Mouse (Mus musculus) left cerebral cortex, postnatal 4 days (tissue): Measurements from ENCODE around the gene 9530003J23Rik. TPM values are rescaled to one million over a fixed set of nuclear protein-coding genes. Genes with fewer than 3 reads are reported as not detected.
A peak's percentile ranks its signal among the peaks of the same experiment; 100 is the strongest.
"Not testable (repeated sequence)": the region's sequence is repeated elsewhere in the genome, so short reads cannot be mapped to it uniquely, and the experiment has no call there.

Experiments used
- DNase-seq: peaks from one replicate; pipeline ENCODE4 v3.0.0-alpha.2; 2022
- intact Hi-C: fragments of 180-260 bp; cut with DNase I; formaldehyde crosslinking; loops from one replicate; pipeline ENCODE4 v1.15.1; 2025
- total RNA-seq, 2 experiments: library from RNA; stranded (reverse); gene quantifications; 2 replicates each; pipeline ENCODE4 v1.2.3; 2021

The 9530003J23Rik gene
- total RNA-seq, 2 experiments from 2014 or later: not detected

DNA sequence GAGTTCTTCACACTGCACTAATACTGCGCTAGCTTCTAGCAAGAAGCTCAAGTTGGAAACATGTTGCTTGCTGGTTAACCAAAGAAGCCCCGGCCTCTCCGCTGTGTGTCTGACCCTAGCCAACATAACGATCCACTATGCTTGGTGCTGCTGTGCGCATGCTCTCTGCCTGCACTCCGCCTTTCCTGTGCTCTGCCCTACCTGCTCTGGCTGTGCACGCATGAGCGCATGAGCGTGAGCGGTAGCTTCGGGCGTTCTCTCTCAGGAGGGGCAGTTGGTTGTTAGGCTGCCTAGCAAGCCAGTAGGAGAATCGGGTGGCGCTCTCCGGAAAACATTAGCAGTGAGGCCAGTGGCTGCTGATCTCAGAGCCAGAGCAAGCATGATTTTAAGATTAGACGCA is 8.7 kb downstream of the 9530003J23Rik start:
- intact Hi-C loops: loop anchor here (10.0 kb wide), 2 partner anchors 205 to 445 kb away; no protein-coding TSS in a partner anchor
- no peak for DNase-seq

DNA sequence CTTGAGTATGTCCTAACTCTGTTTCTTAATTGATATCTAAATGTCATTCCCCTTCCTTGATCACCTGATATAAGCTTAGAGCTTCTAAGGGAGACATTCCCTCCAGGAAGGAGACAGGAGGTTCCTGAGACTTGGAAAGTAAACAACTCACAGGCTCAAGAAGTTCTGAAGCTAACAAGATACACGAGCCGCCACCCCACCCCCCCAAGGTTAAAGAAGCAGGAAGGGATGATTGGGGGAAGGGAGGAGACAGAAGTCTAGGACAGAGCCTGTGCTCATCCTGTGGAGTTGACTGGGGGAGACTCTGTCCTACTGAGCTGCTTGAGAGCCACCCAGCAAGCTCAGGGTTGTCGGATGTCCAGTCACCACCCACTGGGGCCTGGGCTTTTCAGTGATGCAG is 12.5 kb downstream of the 9530003J23Rik start:
- intact Hi-C loops: loop anchor here (10.0 kb wide), 2 partner anchors 209 to 449 kb away; no protein-coding TSS in a partner anchor
- DNase-seq: no peak

DNA sequence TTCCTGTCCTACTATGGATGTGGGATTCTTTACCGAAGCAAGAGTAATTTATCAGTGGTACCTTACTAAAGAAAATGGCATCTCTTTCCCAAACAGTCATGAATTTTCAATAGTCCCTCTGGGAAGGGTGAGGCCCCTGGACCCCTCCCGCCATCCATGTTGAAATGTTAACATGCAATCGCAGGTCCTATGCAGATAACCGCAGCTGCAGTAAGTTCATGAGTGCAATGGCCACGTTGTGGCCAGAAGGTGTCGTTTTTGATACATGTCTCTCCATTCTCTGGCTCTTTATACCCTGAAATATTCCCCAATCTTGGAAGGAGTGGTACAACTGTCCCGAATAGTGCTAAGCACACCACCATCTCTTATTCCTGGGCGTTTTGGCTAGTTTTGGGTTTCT is 13.4 kb downstream of the 9530003J23Rik start:
- intact Hi-C loops: loop anchor here (10.0 kb wide), 2 partner anchors 210 to 450 kb away; no protein-coding TSS in a partner anchor
- DNase-seq: no peak

DNA sequence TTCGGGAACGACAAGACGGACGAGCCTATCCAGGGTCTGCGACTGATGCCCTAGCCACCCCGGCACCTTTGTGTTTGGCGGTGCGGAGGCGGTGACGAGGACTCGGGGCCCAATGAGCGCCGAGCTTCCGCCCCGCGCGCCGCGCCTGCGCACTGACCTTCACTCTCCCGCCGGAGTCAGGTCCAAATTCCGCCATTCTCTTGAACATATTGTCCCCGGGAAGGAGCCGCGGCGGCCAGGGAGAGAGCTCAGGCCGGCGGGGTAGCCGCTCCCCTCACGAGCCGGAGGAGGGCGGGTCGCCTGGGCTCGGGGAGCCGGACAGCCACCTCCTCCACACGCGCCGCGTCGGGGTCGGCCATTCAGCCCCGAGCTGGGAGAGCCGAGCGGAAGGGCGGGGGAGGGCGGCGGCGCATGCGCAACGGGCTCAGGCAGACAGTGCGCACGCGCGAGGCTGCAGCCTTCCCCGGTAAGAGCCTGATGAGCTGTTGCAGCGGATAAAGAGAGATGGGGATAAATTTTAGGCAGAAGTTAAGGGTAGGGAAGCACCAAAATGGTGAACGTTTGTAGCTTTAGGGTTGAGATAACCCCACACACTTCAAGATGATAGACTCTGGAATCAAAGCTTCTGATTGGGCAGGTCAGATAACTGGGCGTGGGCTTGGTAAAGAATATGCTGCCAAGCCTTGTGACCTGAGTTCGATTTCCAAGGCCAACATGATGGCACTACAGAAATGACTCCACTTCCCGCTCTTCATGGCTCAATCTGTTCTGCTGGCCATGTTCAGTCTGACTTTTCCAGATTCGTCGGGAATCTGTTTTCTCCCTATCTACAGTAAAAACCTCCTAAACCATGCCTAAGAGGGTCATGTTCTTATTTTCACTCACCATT is 14.2 kb downstream of the 9530003J23Rik start, which contains the start of gene Yeats4:
TSS of gene Yeats4 (minus strand) at position 406 of the 889 bp plus-strand sequence.
- intact Hi-C loops: loop anchor here (10.0 kb wide), 2 partner anchors 210 to 450 kb away; no protein-coding TSS in a partner anchor
- peak; percentile 96 for DNase-seq

DNA sequence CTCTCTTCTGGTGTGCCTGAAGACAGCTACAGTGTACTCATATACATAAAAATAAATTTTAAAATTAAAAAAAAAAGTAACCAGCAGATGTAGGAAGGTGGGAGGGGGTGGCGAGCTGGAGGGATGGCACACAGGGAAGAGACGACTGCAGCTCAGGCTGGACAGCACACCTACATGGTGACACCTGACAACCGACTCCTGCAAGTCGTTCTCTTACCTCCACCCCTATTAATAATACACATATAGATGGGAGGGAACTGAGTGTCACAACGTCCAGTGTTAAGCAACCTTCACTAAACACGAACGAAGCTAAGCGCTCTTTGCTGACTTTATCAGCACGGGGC is 14.8 kb downstream of the 9530003J23Rik start:
- intact Hi-C loops: loop anchor here (10.0 kb wide), 2 partner anchors 211 to 451 kb away; no protein-coding TSS in a partner anchor
- no peak for DNase-seq

DNA sequence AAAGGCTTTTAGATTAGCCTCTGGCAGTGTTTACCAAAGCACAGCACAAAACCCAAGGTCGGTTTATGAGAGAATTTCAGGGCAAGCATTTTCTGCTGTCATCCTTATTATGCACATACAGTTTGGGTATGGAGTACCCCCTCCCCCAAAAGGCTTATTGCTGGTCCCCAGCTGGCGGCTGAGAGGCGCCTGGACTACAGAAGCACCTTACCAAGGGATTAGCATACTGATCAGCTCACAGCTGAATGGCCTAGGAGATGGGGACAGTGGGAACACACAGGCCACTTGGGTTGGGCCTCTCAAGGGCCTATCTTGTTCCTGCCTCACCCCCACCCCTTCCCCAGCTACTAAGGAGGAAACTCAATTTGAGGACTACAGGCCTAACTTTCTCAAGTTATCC is 15.7 kb downstream of the 9530003J23Rik start:
- DNase-seq: no peak
- intact Hi-C loops: loop anchor here (10.0 kb wide), 2 partner anchors 212 to 452 kb away; no protein-coding TSS in a partner anchor

DNA sequence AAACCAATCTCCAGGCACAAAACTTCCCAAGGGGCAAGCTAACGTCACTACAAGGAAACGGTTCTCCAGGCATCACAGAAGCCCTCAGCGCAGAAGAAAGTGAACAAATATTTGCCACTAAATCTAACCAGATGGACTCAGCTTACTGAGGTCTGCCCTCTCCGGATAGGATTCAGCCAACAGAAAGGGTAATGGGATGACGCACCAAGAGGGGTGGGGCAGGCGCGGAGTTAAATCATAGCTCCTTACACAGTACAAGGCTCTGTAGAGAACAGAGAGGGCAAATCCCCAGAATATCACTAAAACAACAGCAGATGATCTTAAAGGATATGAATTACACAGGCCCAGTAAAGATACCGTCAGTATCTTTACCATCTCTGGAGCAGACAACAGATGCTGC is 20.2 kb downstream of the 9530003J23Rik start:
- no peak for DNase-seq
- intact Hi-C loops: no loop called here

DNA sequence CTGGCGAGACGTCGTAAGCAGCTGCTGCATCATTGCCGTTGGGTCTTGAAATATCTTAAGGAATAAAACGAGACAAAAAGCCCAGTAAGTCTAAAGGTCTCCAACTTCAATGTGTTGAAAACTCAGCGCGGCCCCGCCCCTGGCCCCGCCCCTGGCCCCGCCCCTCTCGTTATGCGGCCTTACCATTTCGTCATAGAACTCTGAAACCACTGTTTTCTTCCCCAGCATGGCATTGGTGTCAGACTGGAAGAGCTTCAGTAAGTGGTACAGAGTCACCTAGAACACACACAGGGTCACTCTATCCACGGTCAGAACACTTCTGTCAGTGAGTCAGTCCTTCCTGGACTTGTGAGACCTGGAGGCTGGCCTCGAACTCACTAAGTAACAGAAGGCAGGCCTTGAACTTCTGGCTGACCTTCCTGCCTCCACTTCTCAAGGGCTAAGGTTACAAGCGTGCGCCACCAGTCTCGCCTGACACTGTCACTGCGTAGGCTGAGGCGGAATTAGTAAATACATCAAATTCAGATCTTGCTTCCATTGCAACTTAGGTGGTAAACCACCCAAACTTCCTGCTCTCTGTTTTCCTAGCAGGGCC is 21.2 kb downstream of the 9530003J23Rik start:
- no peak for DNase-seq
- intact Hi-C loops: no loop called here

DNA sequence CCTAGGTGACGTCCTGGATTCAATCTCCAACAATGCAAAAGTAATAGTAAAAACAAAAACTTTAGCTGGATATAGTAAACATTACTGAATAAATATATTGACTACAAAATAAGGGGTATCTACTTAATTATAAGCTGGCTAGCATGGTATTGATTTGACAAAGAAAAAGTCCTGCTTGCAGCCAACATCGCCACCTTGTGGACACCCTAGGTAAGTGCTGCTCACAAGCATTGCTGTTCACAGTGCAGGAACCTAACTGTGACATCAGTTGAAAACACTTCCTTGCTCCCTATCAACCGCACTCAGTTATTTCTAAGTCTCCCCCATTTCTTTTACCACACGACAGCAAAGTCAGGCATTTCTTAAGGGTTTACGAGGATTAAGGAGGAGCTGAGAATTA is 21.7 kb downstream of the 9530003J23Rik start:
- peak; percentile 40 for DNase-seq
- intact Hi-C loops: no loop called here

DNA sequence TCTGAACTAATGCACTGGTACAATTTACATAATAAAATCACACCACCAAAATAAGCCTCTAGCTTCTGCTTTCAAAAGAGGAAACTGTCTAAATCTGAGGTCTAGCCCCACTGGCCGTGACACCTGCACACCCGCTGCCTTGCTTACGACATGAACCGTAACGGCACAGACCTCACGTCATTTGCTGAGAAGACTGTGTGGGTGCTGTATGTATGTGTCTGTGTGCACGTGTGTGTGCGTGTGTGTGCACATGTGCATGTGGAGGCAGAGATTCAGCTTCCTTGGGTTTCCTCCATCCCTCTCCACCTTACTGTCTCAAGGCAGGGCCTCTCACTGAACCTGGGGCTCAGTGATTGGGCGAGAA is 22.4 kb downstream of the 9530003J23Rik start:
- no peak for DNase-seq
- intact Hi-C loops: no loop called here

DNA sequence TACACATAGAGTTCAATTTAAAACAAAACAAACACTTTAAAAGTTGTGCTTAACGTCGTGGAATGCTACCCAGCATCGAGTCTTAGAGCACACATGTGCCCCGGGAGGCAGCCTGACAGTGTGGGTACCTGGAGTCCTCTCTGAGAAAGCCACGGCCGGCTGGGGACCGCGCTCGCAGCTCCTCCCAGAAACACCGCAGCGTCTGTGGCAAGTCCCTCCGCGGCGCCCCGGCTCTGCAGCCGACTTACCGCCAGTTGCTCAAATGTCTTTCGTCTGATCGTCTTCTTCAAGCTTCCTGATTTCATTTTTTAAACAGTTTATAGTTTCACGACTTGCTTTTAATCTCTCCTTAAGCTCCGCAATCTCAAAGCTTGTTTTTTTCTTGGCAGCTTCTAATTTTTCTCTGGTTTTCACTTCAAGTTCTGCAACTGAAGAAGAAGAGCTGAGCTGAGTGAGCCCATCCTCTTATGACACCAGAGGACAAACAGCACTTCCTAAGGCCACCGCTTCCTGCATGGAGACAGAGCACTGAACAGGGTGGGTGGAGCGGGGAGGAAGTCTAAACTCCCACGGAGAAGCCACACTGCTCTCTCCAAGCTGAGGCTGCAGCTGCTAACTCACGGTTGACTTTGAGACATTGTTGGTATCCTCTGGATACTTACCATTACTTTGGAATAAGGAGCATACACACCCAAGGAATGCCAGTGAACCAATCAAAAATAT is 22.9 kb downstream of the 9530003J23Rik start:
- intact Hi-C loops: no loop called here
- no peak for DNase-seq

DNA sequence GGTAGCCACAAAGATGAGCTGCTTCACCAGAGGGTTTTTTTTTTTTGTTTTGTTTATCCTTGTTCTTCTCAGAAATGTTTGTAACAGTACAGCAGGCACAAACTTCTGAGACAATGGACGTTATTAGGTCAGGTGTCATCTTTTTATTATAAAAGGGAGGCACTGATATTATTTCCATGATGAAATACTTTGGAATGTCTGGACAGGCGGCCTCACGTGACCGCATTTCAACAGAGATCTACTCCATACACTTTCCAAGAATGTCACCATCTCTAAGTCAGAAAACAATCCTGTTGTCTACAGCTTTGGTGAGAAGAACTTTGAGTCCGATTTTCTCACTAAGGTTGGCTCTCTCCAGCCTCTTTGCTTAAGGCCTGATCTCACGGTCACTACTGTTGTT is 27.5 kb downstream of the 9530003J23Rik start:
- DNase-seq: no peak

DNA sequence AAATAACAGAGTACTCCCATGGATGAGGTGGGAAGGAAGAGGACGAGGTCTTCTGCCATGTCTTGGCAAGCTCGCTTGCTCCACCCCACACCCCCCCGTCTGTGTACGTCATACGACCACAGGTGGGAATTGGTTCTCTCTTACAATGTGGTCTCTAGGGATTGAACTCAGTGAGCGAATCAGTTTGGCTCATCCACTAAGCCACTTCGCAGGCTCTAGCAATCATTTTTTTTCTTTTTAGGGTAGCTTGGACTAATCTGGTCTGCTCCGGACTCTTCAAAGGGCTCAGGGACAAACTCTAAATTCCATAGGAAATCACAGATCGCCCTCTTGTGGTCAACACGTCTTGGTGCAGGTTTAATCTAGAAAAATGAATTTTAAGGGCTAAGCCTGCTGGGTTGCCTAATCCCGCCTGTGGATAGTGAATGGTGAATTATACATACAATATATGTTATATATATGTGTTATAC is 29.0 kb downstream of the 9530003J23Rik start:
- intact Hi-C loops: loop anchor here (5.0 to 10.0 kb wide), 2 partner anchors 55 to 127 kb away; no protein-coding TSS in a partner anchor
- DNase-seq: no peak

More for the DNA sequence above, 27.5 kb downstream of the 9530003J23Rik start:
- intact Hi-C loops: loop anchor here (5.0 kb wide), 1 partner anchor 149 kb away; the partner anchor contains the start of gene Cct2

DNA sequence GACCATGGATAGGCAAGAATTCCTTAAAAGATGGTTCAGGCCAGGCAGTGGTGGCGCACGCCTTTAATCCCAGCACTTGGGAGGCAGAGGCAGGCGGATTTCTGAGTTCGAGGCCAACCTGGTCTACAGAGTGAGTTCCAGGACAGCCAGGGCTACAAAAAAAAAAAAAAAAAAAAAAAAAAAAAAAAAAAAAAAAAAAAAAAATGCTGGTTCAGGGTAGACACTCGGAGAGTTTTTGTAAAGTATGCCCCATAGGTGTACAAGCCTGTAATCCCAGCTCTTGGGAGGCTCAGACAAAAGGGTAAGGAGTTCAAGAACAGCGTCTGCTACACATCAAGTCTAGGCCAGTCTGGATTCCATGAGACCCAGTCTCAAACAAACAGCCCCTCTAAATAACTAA is 29.7 kb downstream of the 9530003J23Rik start:
- DNase-seq: not testable (repeated sequence)
- intact Hi-C loops: loop anchor here (5.0 to 10.0 kb wide), 2 partner anchors 54 to 126 kb away; no protein-coding TSS in a partner anchor

DNA sequence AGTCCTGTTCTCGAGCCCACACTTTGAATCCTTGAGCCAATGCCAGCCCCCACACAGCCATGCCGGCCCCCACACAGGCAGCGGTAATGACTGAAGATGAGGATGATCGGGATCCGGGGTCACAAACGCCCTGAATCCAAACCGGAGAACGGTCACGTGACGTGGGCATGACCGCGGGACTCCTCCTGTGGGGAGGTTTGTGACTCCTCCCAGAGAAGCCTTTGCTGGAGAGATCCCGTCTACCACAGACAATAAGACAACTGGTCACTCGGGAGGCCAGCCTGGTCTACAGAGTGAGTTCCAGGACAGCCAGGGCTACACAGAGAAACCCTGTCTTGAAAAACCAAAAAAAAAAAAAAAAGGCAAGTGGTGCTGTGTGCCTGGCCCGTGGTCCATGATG is 30.3 kb downstream of the 9530003J23Rik start:
- DNase-seq: no peak

DNA sequence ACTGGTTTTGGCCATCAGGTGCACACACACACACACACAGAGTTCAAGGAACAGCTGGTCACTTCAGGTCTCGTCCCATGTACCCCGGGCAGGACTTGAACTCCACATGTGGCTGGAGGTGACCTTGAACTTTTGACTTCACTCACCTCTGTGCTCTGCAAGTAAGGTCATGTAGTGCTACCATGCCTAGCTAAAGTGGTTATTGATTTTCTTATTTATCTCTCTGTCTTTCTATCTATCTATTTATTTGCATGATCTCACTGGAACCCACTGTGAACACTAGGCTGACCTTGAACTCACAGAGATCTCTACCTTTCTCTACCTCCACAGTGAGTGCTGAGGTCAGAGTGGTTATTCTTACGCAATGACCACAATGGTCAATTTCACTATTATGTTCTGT is 32.4 kb downstream of the 9530003J23Rik start:
- intact Hi-C loops: loop anchor here (5.0 to 10.0 kb wide), 2 partner anchors 51 to 124 kb away; no protein-coding TSS in a partner anchor
- no peak for DNase-seq

More for the DNA sequence above, 30.3 kb downstream of the 9530003J23Rik start:
- intact Hi-C loops: loop anchor here (5.0 to 10.0 kb wide), 2 partner anchors 53 to 126 kb away; no protein-coding TSS in a partner anchor

DNA sequence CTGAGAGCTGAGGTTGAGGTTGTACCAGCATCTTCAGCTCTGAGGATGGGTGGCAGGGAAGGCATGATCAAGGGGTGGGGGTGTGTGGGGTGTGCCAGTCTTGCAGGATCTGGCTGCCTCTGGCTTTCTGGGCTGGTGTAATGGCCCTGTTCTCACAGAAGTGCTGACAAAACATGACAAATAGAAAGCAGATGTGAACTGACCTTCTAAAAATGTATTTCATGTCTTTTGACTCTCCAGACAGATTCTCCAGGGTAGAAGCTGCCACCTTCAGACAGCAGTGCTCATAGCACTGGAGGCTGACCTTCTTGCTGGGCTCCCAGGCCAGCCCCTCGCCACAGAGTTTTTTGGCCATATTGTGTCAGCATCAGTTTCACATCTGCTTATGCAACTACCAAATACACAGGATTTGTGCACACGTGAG is 34.9 kb downstream of the 9530003J23Rik start:
- no peak for DNase-seq
- intact Hi-C loops: loop anchor here (10.0 kb wide), 1 partner anchor 49 kb away; no protein-coding TSS in a partner anchor

DNA sequence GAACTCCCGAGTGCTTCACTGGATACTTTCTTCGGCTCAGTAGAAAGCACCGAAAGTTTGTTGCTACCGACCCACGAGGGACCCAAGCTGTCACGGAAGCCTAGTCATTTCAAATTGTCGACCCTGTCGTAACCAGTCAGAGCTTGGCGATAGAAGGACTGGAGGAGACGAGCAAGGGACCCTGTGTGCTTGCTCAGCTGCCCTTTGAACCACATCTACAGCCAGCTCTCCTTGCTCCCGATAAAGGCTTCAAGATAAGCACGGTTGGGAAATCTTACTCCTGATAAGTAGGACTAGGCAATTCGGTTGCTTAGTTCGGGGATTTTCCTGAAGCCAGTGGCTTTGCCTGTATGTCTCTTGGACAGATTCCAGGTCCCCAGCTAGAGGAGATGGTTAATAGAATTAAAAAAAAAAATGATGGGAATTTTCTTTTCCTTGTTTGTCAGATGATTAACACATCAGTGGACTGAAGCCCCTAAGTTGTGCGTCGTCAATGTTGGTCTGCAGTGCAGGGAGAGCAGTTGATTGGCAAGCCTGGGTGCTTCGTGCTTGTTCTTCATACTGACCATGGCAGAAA is 35.4 kb downstream of the 9530003J23Rik start:
- intact Hi-C loops: loop anchor here (10.0 kb wide), 1 partner anchor 48 kb away; no protein-coding TSS in a partner anchor
- no peak for DNase-seq

DNA sequence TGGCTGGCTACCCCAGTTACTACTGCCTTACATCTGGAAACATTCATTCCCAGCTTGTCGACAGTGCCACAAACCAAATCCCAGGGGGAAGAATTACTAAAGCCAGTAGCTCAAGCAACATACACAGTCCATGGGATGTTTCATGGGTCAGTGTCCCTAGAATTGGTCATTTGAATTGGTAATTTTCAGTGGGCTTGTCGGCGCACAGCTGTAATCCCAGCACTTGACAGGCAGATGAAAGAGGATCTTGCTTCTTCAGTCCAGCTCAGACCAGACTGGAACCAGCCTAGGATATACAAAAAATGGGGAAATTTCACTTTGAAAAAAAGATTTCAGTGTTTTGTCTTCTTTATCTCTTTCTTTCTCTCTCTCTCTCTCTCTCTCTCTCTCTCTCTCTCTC is 38.8 kb downstream of the 9530003J23Rik start:
- intact Hi-C loops: loop anchor here (10.0 kb wide), 1 partner anchor 45 kb away; no protein-coding TSS in a partner anchor

DNA sequence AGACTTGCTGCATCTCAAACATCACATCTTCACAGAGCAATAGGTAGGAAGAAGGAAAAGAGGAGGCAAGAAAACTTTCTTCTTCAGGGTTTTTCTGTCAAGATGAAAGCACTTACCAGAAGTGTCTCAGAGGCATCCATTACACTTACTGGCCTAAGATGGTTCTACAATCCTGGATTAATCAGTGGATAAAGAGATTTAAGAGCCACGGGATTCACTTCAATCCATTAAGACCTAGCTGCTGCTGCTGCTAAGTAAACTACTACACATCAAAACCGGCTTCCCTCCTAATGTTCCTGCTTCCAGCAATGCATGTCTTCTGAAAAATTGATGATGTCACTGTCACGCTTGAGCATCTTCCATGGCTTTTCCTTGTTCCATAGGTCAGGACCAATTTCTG is 41.8 kb downstream of the 9530003J23Rik start:
- intact Hi-C loops: no loop called here
- no peak for DNase-seq

More for the DNA sequence above, 38.8 kb downstream of the 9530003J23Rik start:
- no peak for DNase-seq
